Mouse (Mus musculus) urinary bladder, postnatal 36 days (tissue): ENCODE data around the gene Knl1.

Experiments used
- DNase-seq, 2 experiments: peaks; one replicate each; pipeline ENCODE4 v3.0.0; 2022; ENCODE audit warnings: low spot score in 2 of 2, mixed read lengths in 1 of 2

Knl1 gene

GRCm38 (mm10) chr2:119035397-119035745 lies 11.5 kb upstream of the Knl1 start:
- no peak for DNase-seq

GRCm38 (mm10) chr2:119040882-119041281 lies 6.0 kb upstream of the Knl1 start:
- DNase-seq, result no peak

DNA sequence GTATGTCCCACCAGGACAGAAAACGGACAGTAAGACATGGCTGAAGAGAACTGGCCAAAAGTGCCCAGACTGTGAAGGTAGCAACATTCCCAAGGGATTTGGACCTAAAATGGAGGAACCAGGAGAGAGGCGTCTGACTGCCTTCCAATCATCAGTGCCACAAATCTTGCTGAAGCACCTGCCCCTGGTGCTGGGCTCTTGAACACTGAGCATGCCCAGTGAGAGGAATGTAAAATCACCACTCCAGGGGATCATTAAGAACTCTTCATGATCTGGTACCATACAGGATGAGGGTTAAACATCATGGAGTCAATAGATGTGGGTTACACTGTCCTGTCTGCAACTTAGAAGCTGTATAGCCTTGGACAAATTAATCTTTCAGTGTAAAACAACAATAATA lies 1.8 kb upstream of the Knl1 start:
- no peak for DNase-seq

GRCm38 (mm10) chr2:119047849-119048248 lies 930 bp downstream of the Knl1 start:
- DNase-seq, result no peak

DNA sequence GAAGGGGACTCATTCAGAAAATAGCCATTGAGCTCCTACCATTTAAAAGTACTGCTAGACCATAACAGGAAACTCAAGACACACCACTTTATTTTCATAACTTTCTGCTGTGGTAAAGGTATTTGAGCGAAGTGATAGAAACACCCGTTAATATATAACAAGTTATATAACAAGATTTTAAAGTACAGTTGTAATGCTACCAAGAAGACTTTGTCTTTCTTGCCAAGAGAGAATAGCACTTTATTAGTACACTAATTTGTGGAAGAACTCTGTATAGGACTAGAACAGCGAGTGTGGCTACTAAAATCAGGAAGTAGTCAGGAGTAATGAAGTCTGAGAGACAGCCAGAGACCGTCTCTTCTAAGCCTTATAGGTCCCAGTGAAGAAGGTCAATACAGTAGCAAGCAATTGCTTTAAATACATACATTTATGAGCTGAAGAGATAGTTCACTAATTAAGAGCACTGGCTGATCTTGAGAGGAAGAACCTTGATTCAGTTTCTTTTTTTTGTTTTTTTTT lies 3.3 kb downstream of the Knl1 start:
- no peak for DNase-seq

DNA sequence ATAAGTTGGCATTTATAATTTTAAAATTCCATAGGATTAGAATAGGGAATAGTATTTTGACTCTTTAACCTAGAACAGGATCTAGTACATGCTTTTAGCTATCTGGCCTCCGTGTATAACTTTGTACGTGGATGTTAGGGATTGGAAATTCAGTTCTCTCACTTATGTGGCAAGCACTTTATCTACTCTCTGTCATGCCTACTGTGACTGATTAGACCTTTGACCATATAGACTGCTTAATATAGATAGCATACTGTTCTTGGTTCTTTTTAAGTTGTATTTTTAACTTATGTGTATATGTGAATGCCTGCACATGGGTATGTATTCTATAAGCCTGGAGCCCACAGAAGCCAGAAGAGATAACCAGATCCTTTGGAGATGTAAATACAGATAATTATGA lies 13.2 kb downstream of the Knl1 start:
- no peak for DNase-seq

DNA sequence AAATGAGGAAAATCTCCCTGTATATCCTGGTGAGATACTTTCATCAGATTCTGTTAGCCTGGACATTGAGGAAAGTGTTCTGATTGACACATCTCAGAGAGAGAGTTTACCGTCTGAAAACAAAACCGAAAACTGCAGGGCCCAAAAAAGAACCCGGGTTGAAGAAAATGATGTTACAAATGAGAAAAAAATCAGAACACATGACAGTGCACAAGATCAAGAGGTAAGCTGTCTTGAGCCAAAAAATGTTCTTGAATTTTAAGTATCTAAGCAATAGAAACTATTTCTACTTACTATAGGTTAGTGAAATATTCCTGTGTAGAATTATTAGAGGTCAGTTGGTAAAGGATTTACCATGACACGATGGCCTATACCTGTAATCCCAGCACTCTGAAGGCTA lies 25.5 kb downstream of the Knl1 start:
- DNase-seq, result no peak

DNA sequence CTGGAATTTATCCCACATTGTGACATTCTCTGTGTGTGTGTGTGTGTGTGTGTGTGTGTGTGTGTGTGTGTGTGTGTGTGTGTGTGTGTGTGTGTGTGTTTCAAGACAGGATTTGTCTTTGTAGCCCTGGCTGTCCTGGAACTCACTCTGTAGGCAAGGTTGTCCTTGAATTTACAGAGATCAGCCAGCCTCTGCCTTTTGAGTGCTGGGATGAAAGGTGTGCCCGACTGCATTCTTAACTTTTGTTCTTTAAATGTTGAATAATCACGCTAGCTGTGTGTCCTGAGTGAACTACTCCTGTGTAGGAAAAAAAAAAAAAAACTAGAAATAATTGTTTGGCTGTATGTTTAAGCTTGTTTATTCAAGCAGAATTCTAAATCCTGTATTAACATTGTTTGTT lies 39.2 kb downstream of the Knl1 start:
- DNase-seq, result no peak

- DNase-seq, result no peak
These were observed 54.6 kb downstream of the Knl1 start for GRCm38 (mm10) chr2:119101552-119101951.

- no peak for DNase-seq
These were observed 59.7 kb downstream of the Knl1 start for GRCm38 (mm10) chr2:119106583-119106982.

- DNase-seq, result peak in 1 of 2 experiments; percentile 9
These were observed 61.6 kb downstream of the Knl1 start for GRCm38 (mm10) chr2:119108554-119108953.

GRCm38 (mm10) chr2:119111060-119111459 lies 64.1 kb downstream of the Knl1 start:
- DNase-seq, result no peak

- DNase-seq, result peak; percentile 83 to 87
These were observed 65.7 kb downstream of the Knl1 start, which contains the start of gene Rad51 for GRCm38 (mm10) chr2:119112438-119113112. Rad51 (plus strand) TSS chr2:119112793.

DNA sequence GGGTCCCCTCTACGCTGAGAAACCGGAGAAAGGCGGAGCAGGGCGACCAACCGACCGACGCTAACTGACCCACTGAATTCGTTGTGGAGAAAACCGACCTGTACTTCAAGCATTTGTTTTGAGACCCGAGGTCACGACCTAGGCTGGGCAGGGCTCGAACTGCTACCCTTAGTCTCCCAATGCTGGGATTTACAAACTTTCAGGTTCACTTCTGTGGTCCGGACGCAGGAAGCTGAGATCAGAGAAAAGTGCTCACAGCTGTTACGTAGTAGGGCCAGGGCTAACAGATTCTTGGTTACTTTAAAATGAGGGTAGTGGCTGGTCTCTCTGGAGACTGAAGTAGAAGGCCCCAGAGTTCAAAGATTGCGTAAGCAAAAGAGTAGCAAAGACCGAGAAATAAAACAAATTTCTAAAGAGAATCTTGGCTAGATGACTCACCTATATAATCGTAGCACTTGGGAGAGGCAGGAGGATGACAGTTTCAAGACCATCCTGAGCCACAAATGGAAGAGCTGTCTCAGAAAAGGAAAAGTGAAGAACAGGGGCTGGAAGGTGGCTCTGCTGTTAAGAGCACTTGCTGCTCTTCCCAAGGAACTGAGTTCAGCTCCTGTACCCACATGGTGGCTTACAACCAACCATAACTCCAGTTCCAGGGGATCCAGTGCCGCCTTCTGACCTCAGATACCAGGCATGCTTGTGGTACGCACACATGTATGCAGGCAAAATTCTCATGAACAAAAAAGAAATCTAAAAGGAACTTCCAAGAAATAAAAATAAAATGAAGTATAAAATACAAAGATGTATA lies 66.4 kb downstream of the Knl1 start:
- no peak for DNase-seq

- DNase-seq, result no peak
These were observed 89.5 kb downstream of the Knl1 start for GRCm38 (mm10) chr2:119136346-119136898.

DNA sequence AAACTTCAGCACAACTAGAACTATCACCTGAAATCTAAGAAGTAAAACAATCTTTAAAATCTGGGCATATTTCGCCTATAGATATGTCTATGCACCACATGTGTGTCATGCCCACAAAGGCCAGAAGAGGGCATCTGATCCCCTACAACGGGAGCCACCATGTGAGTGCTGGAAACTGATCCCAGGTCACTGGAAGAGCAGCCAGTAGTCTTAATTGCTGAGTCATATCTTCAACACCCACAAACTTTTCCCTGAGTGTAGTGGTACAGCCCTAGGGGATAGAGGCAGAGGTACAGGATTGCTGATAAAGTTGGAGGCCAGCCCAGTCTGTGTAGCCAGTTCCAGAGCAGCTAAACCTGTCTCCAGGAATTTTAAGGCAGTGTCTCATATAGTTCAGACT lies 98.3 kb downstream of the Knl1 start:
- no peak for DNase-seq

- DNase-seq, result no peak
These were observed 99.5 kb downstream of the Knl1 start for GRCm38 (mm10) chr2:119146435-119146834.

DNA sequence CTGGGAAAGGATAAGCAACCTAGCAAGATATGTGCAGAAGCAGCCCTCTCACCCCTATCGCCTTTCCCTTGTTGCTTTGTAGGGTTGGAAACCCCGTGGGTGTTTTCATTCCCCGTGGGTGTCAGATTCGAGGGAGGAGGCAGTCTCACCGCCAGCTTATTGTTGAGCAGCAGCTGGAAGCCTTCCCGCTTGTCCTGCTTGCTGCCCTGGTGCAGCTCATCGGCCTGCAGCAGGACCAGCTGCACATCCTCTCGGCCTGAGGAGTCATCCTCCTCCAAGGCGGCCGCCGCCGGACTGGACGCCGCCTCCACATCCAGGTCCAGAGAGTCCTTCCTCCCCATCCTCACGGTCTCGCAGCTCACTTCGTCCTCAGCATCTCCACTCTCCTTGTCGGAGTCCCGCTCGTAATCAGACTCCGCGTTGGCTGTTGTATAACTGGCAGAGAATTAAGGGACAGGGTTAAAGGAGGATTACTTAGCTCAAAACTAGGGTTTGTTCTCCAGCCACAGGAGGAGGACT lies 100.3 kb downstream of the Knl1 start:
- no peak for DNase-seq

- DNase-seq, result no peak
These were observed 100.9 kb downstream of the Knl1 start for GRCm38 (mm10) chr2:119147775-119148174.

DNA sequence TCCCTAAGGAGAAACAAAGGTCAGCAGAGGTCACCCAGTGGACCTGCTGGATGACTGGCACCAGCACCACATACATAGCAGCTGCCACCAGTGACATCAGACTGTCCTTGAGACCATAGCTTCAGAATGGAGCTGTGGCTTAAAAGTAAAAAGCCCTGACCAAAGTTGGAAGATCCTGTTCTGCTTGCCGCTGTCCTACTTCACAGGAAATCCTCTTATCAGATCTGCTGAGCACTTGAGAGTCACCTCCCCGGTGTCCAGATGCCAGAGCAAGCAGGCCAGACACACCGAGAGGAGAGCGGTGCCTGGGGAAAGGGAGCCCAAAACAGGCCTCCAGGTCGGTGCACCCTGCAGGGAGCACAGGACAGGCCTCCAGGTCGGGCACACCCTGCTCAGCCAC lies 105.3 kb downstream of the Knl1 start:
- DNase-seq, result no peak

DNA sequence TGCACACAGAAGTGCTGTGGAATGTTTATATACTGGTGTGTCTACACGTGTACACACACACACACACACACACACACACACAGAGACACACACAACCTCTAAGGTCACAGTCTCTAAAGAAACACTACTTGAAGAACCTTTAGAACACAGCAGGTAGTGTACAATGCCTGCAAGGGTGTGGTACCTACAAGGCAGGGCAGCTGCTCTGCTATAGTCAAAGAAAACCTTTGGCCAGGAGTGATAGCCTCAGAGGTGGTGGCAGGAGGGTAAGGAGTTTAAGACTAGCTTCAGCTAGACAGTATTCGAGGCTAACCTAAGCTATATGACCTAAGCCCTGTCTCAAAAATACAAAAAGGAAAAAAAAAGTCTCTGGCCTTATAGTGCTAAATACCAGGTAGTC lies 107.8 kb downstream of the Knl1 start:
- DNase-seq, result no peak
